Mouse (Mus musculus) kidney, embryonic 15.5 days (tissue): Measurements from ENCODE around the gene Dhps. TPM values are rescaled to one million over a fixed set of nuclear protein-coding genes. Genes with fewer than 3 reads are reported as not detected.

ENCODE experiments used
- ATAC-seq: fragments of 200-750 bp; cut with Nextera tagmentation; replicated peaks from 2 replicates; pipeline ENCODE4 v1.8.0; 2017; ENCODE audit warnings: moderate TSS enrichment; ENCODE audit not compliant: low FRiP score
- H3K27ac ChIP-seq: fragments of 300-500 bp; sonication (generic); 2 replicates; pipeline ENCODE4 v1.5.1; 2015; ENCODE audit warnings: mild to moderate bottlenecking, inconsistent platforms
- H3K27me3 ChIP-seq: fragments of 300-500 bp; sonication (generic); 2 replicates; pipeline ENCODE4 v1.6.1; 2015; ENCODE audit warnings: inconsistent platforms
- H3K36me3 ChIP-seq: fragments of 300-500 bp; sonication (generic); 2 replicates; pipeline ENCODE4 v1.6.1; 2015; ENCODE audit warnings: inconsistent platforms
- H3K4me1 ChIP-seq: fragments of 300-500 bp; sonication (generic); 2 replicates; pipeline ENCODE4 v1.6.1; 2015; ENCODE audit warnings: inconsistent platforms
- H3K4me2 ChIP-seq: fragments of 300-500 bp; sonication (generic); 2 replicates; pipeline ENCODE4 v1.6.1; 2015; ENCODE audit warnings: moderate library complexity, mild to moderate bottlenecking, inconsistent platforms
- H3K4me3 ChIP-seq: fragments of 300-500 bp; sonication (generic); replicated peaks from 2 replicates; pipeline ENCODE4 v1.5.1; 2015; ENCODE audit warnings: mild to moderate bottlenecking, inconsistent platforms
- H3K9ac ChIP-seq: fragments of 300-500 bp; sonication (generic); 2 replicates; pipeline ENCODE4 v1.6.1; 2015; ENCODE audit warnings: mild to moderate bottlenecking, inconsistent platforms
- H3K9me3 ChIP-seq: fragments of 300-500 bp; sonication (generic); replicated peaks from 2 replicates; pipeline ENCODE4 v1.6.1; 2016; ENCODE audit warnings: inconsistent platforms
- WGBS: fragments of 180-500 bp; shearing (Covaris S2); methylation state at CpG from one replicate; pipeline ENCODE4 v1.1.7; 2015; ENCODE audit warnings: mixed read lengths; 5-methylcytosine and 5-hydroxymethylcytosine counted together
- polyA plus RNA-seq: library from polyadenylated mRNA; unstranded; fragments of >200 nt; fragmentation: Nextera tagmentation; extraction: Ambion mirVana; gene quantifications from 2 replicates; pipeline ENCODE4 v1.2.1, GENCODE M21; 2015

Dhps gene
- polyA plus RNA-seq, 1 experiment from 2014 or later: 72.3 TPM

- H3K4me2 ChIP-seq: peak overlapping the region; percentile 83
- H3K36me3 ChIP-seq: peaks cover 41% of the 10 kb centered on the region
- no peaks in the 10 kb centered on the region for H3K9me3 ChIP-seq
- ATAC-seq: no peak
- H3K4me3 ChIP-seq: peak overlapping the region; percentile 83
- H3K27ac ChIP-seq: peak overlapping the region; percentile 100
- 5% methylated on average over 12 of the region's 12 CpGs for WGBS
- no peaks in the 10 kb centered on the region for H3K27me3 ChIP-seq
- peak overlapping the region; percentile 70 for H3K9ac ChIP-seq
- peaks cover 29% of the 10 kb centered on the region for H3K4me1 ChIP-seq
Observed at GRCm38 (mm10) chr8:85035165-85035727, 36.3 kb upstream of the Dhps start.

GRCm38 (mm10) chr8:85035728-85036310, 35.7 kb upstream of the Dhps start:
- Histone ChIP-seq H3K4me2 (peak overlapping the region; percentile 83), H3K4me3 (peak overlapping the region; percentile 83), H3K36me3 (peaks cover 41% of the 10 kb centered on the region), H3K4me1 (peaks cover 29% of the 10 kb centered on the region), H3K27ac (peak overlapping the region; percentile 100), H3K9me3 (no peaks in the 10 kb centered on the region), H3K9ac (peak overlapping the region; percentile 70), H3K27me3 (no peaks in the 10 kb centered on the region)
- under 1% methylated on average over 15 of the region's 15 CpGs for WGBS
- ATAC-seq: peak; percentile 3

DNA sequence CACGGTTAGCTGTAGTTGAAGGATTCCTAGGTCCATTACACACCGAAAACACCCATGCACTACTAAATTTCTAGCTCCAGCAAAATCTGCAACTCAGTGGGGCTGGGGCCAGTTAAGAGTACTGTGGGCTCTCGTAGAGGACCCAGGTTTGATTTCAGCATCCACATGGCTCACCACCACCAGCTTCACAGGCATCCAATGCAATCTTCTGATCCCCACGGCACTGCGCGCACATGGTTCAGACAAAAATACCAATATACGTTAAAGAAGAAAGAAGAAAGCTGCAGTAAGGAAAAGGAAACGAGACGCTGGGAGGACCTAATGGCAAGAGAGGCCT, 35.2 kb upstream of the Dhps start:
- peak overlapping the region; percentile 100 for H3K27ac ChIP-seq
- H3K9me3 ChIP-seq: no peaks in the 10 kb centered on the region
- H3K4me3 ChIP-seq: peak overlapping the region; percentile 83
- H3K9ac ChIP-seq: peak overlapping the region; percentile 70
- peaks cover 29% of the 10 kb centered on the region for H3K4me1 ChIP-seq
- peak; percentile 40 for ATAC-seq
- H3K36me3 ChIP-seq: peaks cover 42% of the 10 kb centered on the region
- H3K4me2 ChIP-seq: peak overlapping the region; percentile 83
- under 1% methylated on average over 9 of the region's 9 CpGs for WGBS
- no peaks in the 10 kb centered on the region for H3K27me3 ChIP-seq

DNA sequence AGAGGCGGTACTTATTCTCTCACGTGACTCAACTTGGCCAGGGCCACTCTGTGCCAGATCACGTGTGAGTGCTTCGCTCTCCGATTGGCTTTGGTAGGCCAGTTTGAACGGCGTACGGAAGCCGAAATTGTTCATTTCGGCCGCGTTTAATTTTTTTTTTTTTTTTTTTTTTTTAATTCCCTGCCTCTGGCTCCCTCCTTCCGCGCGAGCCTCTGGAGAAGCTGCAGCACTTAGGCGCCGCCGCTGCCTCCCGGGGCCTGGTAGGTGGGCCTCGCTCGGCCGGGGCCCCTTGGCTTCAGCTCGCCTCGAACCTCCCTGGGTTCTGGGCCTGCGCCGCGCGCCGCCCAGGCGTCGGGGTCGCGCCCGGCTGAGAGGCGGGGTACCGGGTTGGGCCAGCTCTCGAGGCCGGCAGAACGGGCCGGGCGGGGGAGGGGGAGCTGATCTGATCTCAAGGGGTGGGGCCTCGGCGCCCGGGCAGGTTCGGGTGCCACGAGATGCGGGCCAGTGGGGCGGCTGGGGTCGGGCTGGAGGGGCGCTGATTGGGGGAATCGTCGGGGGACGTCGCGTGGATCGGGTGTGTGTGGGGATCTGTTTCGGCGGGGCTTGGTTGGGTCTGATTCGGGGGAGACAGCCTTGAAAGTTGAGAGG, 34.7 kb upstream of the Dhps start, which contains the start of gene Tnpo2:
Gene Tnpo2 (plus strand): TSS at position 198 of the 648 bp plus-strand sequence.
- Histone ChIP-seq H3K4me2 (peak within 1 kb of the TSS; percentile 83), H3K27ac (peak within 1 kb of the TSS; percentile 100), H3K4me3 (peak within 1 kb of the TSS; percentile 83), H3K4me1 (peaks cover 29% of the 10 kb centered on the region), H3K9ac (peak within 1 kb of the TSS; percentile 96), H3K36me3 (peaks cover 42% of the 10 kb centered on the region), H3K9me3 (no peaks in the 10 kb centered on the region), H3K27me3 (no peaks in the 10 kb centered on the region)
- under 1% methylated on average over 59 of the region's 59 CpGs for WGBS
- ATAC-seq: peak; percentile 91

GRCm38 (mm10) chr8:85037366-85037680, 34.2 kb upstream of the Dhps start:
- H3K4me1 ChIP-seq: peaks cover 29% of the 10 kb centered on the region
- peak overlapping the region; percentile 96 for H3K9ac ChIP-seq
- H3K27me3 ChIP-seq: no peaks in the 10 kb centered on the region
- no peaks in the 10 kb centered on the region for H3K9me3 ChIP-seq
- peak overlapping the region; percentile 83 for H3K4me3 ChIP-seq
- H3K4me2 ChIP-seq: peak overlapping the region; percentile 83
- H3K27ac ChIP-seq: peak overlapping the region; percentile 100
- 0% methylated on average over 14 of the region's 14 CpGs for WGBS
- ATAC-seq: peak; percentile 63
- H3K36me3 ChIP-seq: peaks cover 42% of the 10 kb centered on the region

DNA sequence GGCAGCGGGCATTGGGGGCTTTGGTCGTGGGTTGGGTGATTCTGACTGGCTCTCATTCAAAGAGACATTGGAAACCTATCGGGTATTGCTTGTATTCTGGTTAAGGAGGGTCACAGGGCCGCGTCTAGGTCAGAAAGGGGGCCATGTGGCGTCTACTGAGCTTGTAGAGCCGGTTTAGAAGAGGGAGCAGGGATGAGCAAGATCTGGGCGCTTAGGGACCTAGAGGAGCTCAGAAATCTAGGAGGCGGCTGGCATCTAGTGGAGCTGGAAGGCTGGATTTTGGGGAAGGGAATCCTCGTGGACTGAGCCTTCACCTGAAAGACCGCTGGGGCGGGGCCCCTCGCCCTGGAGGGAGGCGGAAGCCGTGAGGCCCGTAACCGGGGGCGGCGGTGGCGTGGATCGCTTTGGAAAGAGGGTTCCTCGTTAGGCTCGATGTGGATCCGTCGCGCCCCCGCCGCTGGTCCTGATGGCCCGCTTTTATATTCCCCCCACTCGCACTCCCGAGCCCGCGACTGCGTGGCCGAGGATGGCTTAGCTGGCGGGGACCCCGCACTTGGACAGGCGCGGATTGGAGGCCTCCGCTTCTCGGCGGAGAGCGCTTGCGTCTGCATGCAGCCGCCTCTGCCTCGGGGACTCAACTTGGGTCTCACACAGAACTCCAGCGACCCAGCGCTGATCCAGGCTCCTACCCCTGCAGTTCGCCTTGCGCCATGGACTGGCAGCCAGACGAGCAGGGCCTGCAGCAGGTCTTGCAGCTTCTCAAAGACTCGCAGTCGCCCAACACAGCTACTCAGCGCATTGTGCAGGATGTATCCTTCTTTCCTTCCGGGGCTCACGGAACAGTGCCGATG, 33.7 kb upstream of the Dhps start:
- peaks cover 42% of the 10 kb centered on the region for H3K36me3 ChIP-seq
- WGBS: under 1% methylated on average over 57 of the region's 57 CpGs
- H3K9me3 ChIP-seq: no peaks in the 10 kb centered on the region
- H3K9ac ChIP-seq: peak overlapping the region; percentile 96
- H3K4me1 ChIP-seq: peaks cover 29% of the 10 kb centered on the region
- H3K27me3 ChIP-seq: no peaks in the 10 kb centered on the region
- peak; percentile 12 for ATAC-seq
- H3K4me2 ChIP-seq: peak overlapping the region; percentile 83
- peak overlapping the region; percentile 83 for H3K4me3 ChIP-seq
- H3K27ac ChIP-seq: peak overlapping the region; percentile 100

GRCm38 (mm10) chr8:85043619-85044018, 27.9 kb upstream of the Dhps start:
- H3K9me3 ChIP-seq: no peaks in the 10 kb centered on the region
- no peak for ATAC-seq
- H3K36me3 ChIP-seq: peaks cover 89% of the 10 kb centered on the region
- no peaks in the 10 kb centered on the region for H3K27me3 ChIP-seq
- no peak overlapping the region for H3K9ac ChIP-seq
- H3K4me2 ChIP-seq: no peak overlapping the region
- 86% methylated on average over 6 of the region's 6 CpGs for WGBS
- no peak overlapping the region for H3K4me3 ChIP-seq
- no peak overlapping the region for H3K27ac ChIP-seq
- peaks cover 8% of the 10 kb centered on the region for H3K4me1 ChIP-seq

DNA sequence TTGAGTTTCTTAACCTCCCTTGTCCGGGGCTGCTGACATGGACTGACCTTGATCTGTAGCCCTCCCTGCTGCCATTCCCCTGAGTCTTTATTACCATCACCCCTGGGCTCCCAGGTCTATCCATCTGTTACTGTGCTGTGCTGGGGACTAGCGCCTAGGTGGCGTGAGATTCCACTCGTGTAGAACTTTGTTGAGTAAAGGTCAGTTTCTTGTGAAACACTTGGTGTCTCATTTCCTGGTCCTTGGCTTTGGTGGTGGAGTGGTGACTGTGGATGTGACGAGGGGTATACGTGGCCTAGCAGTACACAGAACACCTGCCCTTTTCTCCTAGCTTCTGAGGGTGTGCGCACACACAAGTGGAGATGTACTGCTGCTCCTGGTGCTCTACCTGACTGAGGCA, 14.2 kb upstream of the Dhps start:
- H3K27me3 ChIP-seq: no peaks in the 10 kb centered on the region
- H3K9ac ChIP-seq: no peak overlapping the region
- peaks cover 17% of the 10 kb centered on the region for H3K4me1 ChIP-seq
- H3K27ac ChIP-seq: no peak overlapping the region
- 78% methylated on average over 7 of the region's 7 CpGs for WGBS
- peaks cover 60% of the 10 kb centered on the region for H3K36me3 ChIP-seq
- no peak overlapping the region for H3K4me3 ChIP-seq
- H3K9me3 ChIP-seq: no peaks in the 10 kb centered on the region
- no peak overlapping the region for H3K4me2 ChIP-seq
- ATAC-seq: no peak

DNA sequence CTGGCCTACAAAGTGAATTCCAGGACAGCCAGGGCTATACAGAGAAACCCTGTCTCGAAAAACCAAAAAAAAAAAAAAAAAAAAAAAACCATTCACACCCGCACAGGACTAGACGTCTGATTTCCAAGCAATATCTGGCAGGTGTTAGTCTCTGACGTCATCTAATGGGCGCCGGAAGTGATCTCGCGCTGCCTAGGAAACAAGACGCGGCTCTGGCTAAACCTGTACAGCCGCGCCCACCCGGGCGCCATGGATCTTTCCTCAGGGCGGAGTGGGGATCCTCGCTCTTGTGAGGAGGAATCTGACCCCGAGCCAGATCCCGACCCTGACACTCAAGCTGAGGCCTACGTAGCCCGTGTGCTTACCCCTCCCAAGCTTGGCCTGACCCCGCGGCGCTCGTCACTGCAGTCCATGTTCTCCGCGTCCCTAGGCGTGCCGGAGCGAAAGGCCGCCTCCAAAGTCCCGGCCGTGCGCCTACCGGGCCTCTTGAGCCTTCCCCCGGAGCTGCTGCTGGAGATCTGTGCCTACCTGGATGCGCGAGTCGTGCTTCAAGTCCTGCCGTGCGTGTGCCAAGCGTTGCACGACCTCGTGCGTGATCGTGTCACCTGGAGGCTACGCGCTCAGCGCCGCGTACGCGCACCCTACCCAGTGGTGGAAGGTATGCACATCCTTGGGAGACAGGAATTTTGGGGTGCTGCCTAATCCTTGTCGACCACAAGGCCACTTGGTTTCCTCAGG, 11.5 kb upstream of the Dhps start, which contains the start of gene Fbxw9:
Gene Fbxw9 (plus strand): TSS at position 177 of the 738 bp plus-strand sequence.
- ATAC-seq: peak; percentile 90
- Histone ChIP-seq H3K9ac (peak within 1 kb of the TSS; percentile 75), H3K4me1 (peaks cover 17% of the 10 kb centered on the region), H3K27ac (peak within 1 kb of the TSS; percentile 67; the same call in 1 of the 2 replicates), H3K4me2 (peak within 1 kb of the TSS; percentile 82), H3K4me3 (peak within 1 kb of the TSS; percentile 92), H3K9me3 (no peaks in the 10 kb centered on the region), H3K36me3 (peaks cover 53% of the 10 kb centered on the region), H3K27me3 (no peaks in the 10 kb centered on the region)
- WGBS: under 1% methylated on average over 53 of the region's 53 CpGs

DNA sequence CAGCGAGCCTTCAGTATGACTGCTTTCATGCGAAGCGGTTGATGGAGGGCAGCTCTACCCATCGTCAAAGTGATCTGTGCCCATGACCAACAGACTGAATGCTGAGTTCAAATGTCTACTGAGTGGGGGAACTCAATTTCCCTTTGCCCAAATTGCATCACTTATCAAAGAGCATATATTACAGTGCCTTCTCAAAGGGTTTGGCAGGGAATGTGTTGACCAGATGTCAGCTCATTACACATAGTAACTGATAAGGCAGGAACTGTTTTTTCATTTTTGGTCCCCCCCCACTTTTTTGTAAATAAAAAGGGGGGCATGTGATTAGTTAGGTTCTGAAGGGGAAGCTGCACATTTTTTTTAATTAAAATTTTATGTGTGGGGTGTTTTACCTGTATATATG, 9.0 kb upstream of the Dhps start:
- Histone ChIP-seq H3K4me3 (no peak overlapping the region), H3K9me3 (no peaks in the 10 kb centered on the region), H3K4me1 (peaks cover 17% of the 10 kb centered on the region), H3K36me3 (peaks cover 49% of the 10 kb centered on the region), H3K27ac (no peak overlapping the region), H3K9ac (no peak overlapping the region), H3K27me3 (no peaks in the 10 kb centered on the region), H3K4me2 (no peak overlapping the region)
- 91% methylated on average over 4 of the region's 4 CpGs for WGBS
- ATAC-seq: no peak

- Histone ChIP-seq H3K27me3 (no peaks in the 10 kb centered on the region), H3K4me3 (no peak overlapping the region), H3K27ac (no peak overlapping the region), H3K4me2 (no peak overlapping the region), H3K9ac (no peak overlapping the region), H3K36me3 (peaks cover 45% of the 10 kb centered on the region), H3K9me3 (no peaks in the 10 kb centered on the region), H3K4me1 (peaks cover 17% of the 10 kb centered on the region)
- WGBS: 35% methylated on average over 2 of the region's 2 CpGs
- no peak for ATAC-seq
Observed at GRCm38 (mm10) chr8:85065213-85065612, 6.3 kb upstream of the Dhps start.
